Mouse (Mus musculus) liver, postnatal 0 days (tissue): ENCODE measurements at regions not wholly inside any gene's neighbourhood (a gene's known extent, or its start where the extent isn't known, plus 50 kb on each side); places are given as distances from the start of the nearest gene placed in this dataset.

Source experiments
- CTCF ChIP-seq: sonication (generic); IDR thresholded peaks from 2 replicates; pipeline ENCODE4 v1.5.1; 2016; ENCODE audit warnings: antibody characterized with exemption, low read depth
- EP300 ChIP-seq: IDR thresholded peaks from 2 replicates; pipeline ENCODE4 v1.6.1; 2016; ENCODE audit warnings: antibody characterized with exemption, low read depth, mild to moderate bottlenecking

DNA sequence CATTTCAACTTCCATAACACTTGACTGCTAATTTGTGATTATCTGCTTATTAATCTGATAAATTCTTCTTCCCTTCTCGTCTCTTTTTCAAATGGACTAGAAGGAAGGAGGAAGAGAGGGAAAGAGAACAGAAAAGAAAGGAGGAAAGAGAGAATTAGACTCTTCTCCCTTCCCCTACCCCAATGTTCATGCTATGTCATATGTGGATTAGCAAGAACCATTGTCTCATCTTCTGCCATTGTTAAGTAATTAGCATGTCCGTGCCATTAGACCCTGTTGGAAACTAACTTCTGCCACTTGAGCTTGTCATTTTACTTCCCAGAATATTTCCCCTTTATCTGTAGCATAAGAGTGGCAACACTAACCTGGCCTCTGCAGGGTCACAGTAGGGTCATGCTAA is 78.8 kb upstream of the Serbp1 start:
- TF ChIP-seq EP300 (no peak), CTCF (no peak)
